Comparison of ENCODE assay signal across 8 mouse cellular contexts in the genomic region with DNA sequence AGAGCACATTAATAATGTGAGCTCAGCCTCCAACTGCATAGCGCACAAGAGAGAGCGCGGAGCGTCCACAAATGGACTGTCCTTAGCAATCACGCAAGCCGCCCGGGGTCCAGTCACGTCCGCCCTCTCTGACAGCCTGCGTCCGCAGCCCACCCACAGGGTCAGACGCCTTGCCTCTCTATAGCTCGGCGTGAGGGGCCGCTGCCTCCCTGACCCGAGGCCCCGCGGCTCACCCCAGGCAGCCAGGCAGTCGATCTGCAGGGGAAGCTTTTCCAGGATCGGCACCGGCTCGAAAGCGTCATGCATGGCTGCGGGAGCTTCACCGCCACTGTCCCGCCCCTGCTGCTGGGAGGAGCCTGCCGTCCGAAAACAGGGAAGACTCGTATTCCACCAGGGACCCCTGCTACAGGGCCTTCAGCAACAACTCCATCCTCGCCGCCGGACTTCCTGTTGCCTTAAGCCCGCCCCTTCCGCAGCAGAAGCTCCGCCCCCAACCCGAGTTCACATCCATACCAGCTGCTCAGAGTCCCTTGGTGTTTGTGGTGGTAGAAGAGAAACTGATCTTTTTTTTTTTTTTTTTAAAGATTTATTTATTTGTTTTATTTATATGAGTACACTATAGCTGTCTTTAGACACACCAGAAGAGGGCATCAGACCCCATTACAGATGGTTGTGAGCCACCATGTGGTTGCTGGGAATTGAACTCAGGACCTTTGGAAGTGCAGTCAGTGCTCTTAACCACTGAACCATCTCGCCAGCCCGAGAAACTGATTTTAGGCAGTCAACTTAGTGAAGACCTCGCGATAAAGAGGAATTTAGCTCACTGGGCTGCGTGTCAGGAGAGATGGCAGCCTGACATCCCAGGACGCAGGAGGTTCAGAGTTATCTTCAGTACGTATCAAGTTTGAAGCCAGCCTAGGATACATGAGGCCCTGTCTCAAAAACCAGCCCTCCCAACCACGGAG. TPM values are rescaled to one million over a fixed set of nuclear protein-coding genes. Genes with fewer than 3 reads are reported as not detected.
DNase-seq lines count a peak whose midpoint lies in the region; ATAC-seq and TF ChIP-seq lines count a peak whose summit lies in the region.

Gene Vps39 (minus strand): TSS at position 456 of the 965 bp plus-strand sequence.

- peak; percentile 92 to 96 for DNase-seq in heart, postnatal 10 days
- peak; percentile 46 for DNase-seq in large intestine, adult 2 months (ENCODE audit: low read depth, low spot score)
- peak; percentile 93 for DNase-seq in liver, postnatal 0 days
- DNase-seq in testis, postnatal 10 days (ENCODE audit: low spot score): peak; percentile 96

- H3K27ac ChIP-seq in ES-Bruce4 (ENCODE audit: insufficient read depth, low read length): no peak within 1 kb of the TSS
- peak within 1 kb of the TSS; percentile 69 for H3K27ac ChIP-seq in forebrain, embryonic 13.5 days
- peak within 1 kb of the TSS; percentile 70 for H3K27ac ChIP-seq in liver, postnatal 0 days (ENCODE audit: low read depth)
- peak within 1 kb of the TSS; percentile 66; the same call in 1 of the 2 replicates for H3K27ac ChIP-seq in neural tube, embryonic 14.5 days (ENCODE audit: low read depth, low read length)

- ATAC-seq in cerebellum, adult (ENCODE audit: insufficient number of reproducible peaks, low FRiP score, low TSS enrichment): peak; percentile 87
- ATAC-seq in forebrain, embryonic 13.5 days: peak; percentile 98
- peak; percentile 93 for ATAC-seq in liver, postnatal 0 days
- peak; percentile 99 for ATAC-seq in neural tube, embryonic 14.5 days (ENCODE audit: low read depth)

- H3K9me3 ChIP-seq in ES-Bruce4 (replicated peaks; ENCODE audit: control insufficient read depth, insufficient read depth, low read length, poor library complexity, severe bottlenecking): no peaks in the 10 kb centered on the region
- H3K9me3 ChIP-seq in forebrain, embryonic 13.5 days (replicated peaks): no peaks in the 10 kb centered on the region
- no peaks in the 10 kb centered on the region for H3K9me3 ChIP-seq in liver, postnatal 0 days (ENCODE audit: low read length)
- H3K9me3 ChIP-seq in neural tube, embryonic 14.5 days (ENCODE audit: control insufficient read depth, low read length): no peaks in the 10 kb centered on the region

- 12% methylated on average over 44 of the region's 44 CpGs for WGBS in forebrain, embryonic 13.5 days
- WGBS in large intestine, adult 2 months: 11% methylated on average over 44 of the region's 44 CpGs
- WGBS in liver, postnatal 0 days (ENCODE audit: insufficient replicate concordance): 9% methylated on average over 44 of the region's 44 CpGs
- 14% methylated on average over 44 of the region's 44 CpGs for WGBS in neural tube, embryonic 14.5 days

- no peak for TF ChIP-seq EP300 in ES-Bruce4 (IDR thresholded peaks at IDR 0.05; ENCODE audit: insufficient read depth, low read depth, low read length)
- TF ChIP-seq EP300 in liver, postnatal 0 days (IDR thresholded peaks at IDR 0.05; ENCODE audit: low read depth): no peak

- H3K4me3 ChIP-seq in ES-Bruce4 (ENCODE audit: low read depth, low read length): peak within 1 kb of the TSS; percentile 80
- peak within 1 kb of the TSS; percentile 95 for H3K4me3 ChIP-seq in forebrain, embryonic 13.5 days
- H3K4me3 ChIP-seq in liver, postnatal 0 days (ENCODE audit: low read depth, low read length): peak within 1 kb of the TSS; percentile 91
- H3K4me3 ChIP-seq in neural tube, embryonic 14.5 days (ENCODE audit: low read depth, low read length): peak within 1 kb of the TSS; percentile 94

- H3K36me3 ChIP-seq in ES-Bruce4 (ENCODE audit: control insufficient read depth, insufficient read depth, low read length, poor library complexity, severe bottlenecking): peaks cover 3% of the 10 kb centered on the region
- peaks cover 50% of the 10 kb centered on the region for H3K36me3 ChIP-seq in forebrain, embryonic 13.5 days (ENCODE audit: poor library complexity, severe bottlenecking)
- H3K36me3 ChIP-seq in liver, postnatal 0 days (replicated peaks; ENCODE audit: insufficient read depth, low read length): peaks cover 24% of the 10 kb centered on the region
- peaks cover 16% of the 10 kb centered on the region for H3K36me3 ChIP-seq in neural tube, embryonic 14.5 days (ENCODE audit: control insufficient read depth, insufficient read depth, low read length)

- peak; percentile 31 for TF ChIP-seq POLR2A in ES-Bruce4 (IDR thresholded peaks at IDR 0.05; ENCODE audit: insufficient read depth, low read length)

- peak within 1 kb of the TSS; percentile 83 for H3K4me2 ChIP-seq in forebrain, embryonic 13.5 days
- peak within 1 kb of the TSS; percentile 79 for H3K4me2 ChIP-seq in liver, postnatal 0 days (ENCODE audit: low read depth, low read length)
- H3K4me2 ChIP-seq in neural tube, embryonic 14.5 days (ENCODE audit: low read depth, low read length): peak within 1 kb of the TSS; percentile 65

- no peaks in the 10 kb centered on the region for H3K27me3 ChIP-seq in ES-Bruce4 (ENCODE audit: control insufficient read depth, insufficient read depth, low read length, poor library complexity, severe bottlenecking)
- no peaks in the 10 kb centered on the region for H3K27me3 ChIP-seq in forebrain, embryonic 13.5 days
- no peaks in the 10 kb centered on the region for H3K27me3 ChIP-seq in liver, postnatal 0 days (ENCODE audit: insufficient read depth, low read length)
- H3K27me3 ChIP-seq in neural tube, embryonic 14.5 days (ENCODE audit: control insufficient read depth, insufficient read depth, low read length): no peaks in the 10 kb centered on the region

- H3K4me1 ChIP-seq in ES-Bruce4 (ENCODE audit: control insufficient read depth, insufficient read depth, low read length): no peaks in the 10 kb centered on the region
- peaks cover 16% of the 10 kb centered on the region for H3K4me1 ChIP-seq in forebrain, embryonic 13.5 days
- H3K4me1 ChIP-seq in liver, postnatal 0 days (ENCODE audit: insufficient read depth): peaks cover 12% of the 10 kb centered on the region
- H3K4me1 ChIP-seq in neural tube, embryonic 14.5 days (ENCODE audit: control insufficient read depth, insufficient read depth, low read length): peaks cover 6% of the 10 kb centered on the region; the same call in 1 of the 2 replicates

- intact Hi-C loops in heart, postnatal 10 days (cut with DNase I): no loop called here

- H3K9ac ChIP-seq in ES-Bruce4 (ENCODE audit: low read depth, poor library complexity, severe bottlenecking): peak within 1 kb of the TSS; percentile 47
- peak within 1 kb of the TSS; percentile 93 for H3K9ac ChIP-seq in forebrain, embryonic 13.5 days
- H3K9ac ChIP-seq in liver, postnatal 0 days (replicated peaks): peak within 1 kb of the TSS; percentile 86
- peak within 1 kb of the TSS; percentile 82 for H3K9ac ChIP-seq in neural tube, embryonic 14.5 days (replicated peaks; ENCODE audit: low read depth, low read length)

- no peak for TF ChIP-seq CTCF in ES-Bruce4 (IDR thresholded peaks at IDR 0.05; ENCODE audit: low read depth, low read length)
- TF ChIP-seq CTCF in liver, postnatal 0 days (IDR thresholded peaks at IDR 0.05; ENCODE audit: low read depth): 0 out of 2 replicates have a peak, but pooled peaks have one; percentile 12

RNA-seq across cellular contexts. Expression of gene Vps39, which starts in this region (rescaled TPM):
- 32.5 and 40.9 TPM in 2 replicates for polyA plus RNA-seq in ES-Bruce4 (2011; ENCODE audit: insufficient read depth, insufficient read length, low read depth, missing spikeins)
- 37.3 and 44.4 TPM in 2 replicates for polyA plus RNA-seq in forebrain, embryonic 13.5 days (2015; fragmentation: Nextera tagmentation; extraction: Ambion mirVana)
- total RNA-seq in heart, postnatal 10 days (2021): 10 to 100 TPM; 30.6 to 35.1 TPM
- polyA plus RNA-seq in large intestine, adult 2 months (2012; rRNA removed): 12.5 and 19.4 TPM in 2 replicates
- 5.6 and 5.9 TPM in 2 replicates for polyA plus RNA-seq in liver, postnatal 0 days (2015; fragmentation: Nextera tagmentation; extraction: Ambion mirVana)
- 46.2 and 55.4 TPM in 2 replicates for polyA plus RNA-seq in neural tube, embryonic 14.5 days (2014; fragmentation: Nextera tagmentation; extraction: Ambion mirVana)

Comparison
In these comparisons a context has a peak if more than half of its experiments do, and no peak if none do; other contexts are left out.
1. DNase-seq: peak in every context shown above with its lines; median percentile 96 in testis, postnatal 10 days; 94 in heart, postnatal 10 days; 93 in liver, postnatal 0 days; 46 in large intestine, adult 2 months.